Mouse (Mus musculus) kidney, adult 8-10 months (tissue): ENCODE data around the gene Snx4.

Experiments
- DNase-seq, 2 experiments: peaks; one replicate each; pipeline ENCODE4 v3.0.0; 2022

The Snx4 gene

DNA sequence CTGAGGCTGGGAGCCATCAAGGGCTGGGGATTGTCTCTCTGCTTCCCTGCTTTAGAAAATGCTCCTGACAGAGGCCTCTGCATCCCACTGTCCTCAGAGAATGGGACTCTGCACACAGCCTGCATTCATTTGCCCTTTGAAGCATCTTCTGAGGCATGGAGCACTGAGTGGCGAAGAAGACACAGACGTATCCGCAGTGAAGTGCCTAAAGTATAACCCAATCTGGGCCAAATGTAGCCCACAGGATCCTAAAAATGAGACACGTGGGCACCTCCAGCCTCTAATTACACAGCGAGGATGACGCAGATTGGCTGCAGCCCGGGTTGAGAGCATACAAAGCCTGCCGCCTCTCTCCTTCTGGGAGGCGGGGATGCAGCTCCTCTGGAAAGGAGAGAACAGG is 93.1 kb downstream of the Snx4 start:
- DNase-seq: no peak

- DNase-seq: no peak
Measured at GRCm38 (mm10) chr16:33344875-33345274, 93.6 kb downstream of the Snx4 start.

- DNase-seq: no peak
Measured at GRCm38 (mm10) chr16:33346376-33346775, 95.1 kb downstream of the Snx4 start.

- no peak for DNase-seq
Measured at GRCm38 (mm10) chr16:33347134-33347533, 95.9 kb downstream of the Snx4 start.
